ENCODE assay signal across 27 mouse cellular contexts in the genomic region with DNA sequence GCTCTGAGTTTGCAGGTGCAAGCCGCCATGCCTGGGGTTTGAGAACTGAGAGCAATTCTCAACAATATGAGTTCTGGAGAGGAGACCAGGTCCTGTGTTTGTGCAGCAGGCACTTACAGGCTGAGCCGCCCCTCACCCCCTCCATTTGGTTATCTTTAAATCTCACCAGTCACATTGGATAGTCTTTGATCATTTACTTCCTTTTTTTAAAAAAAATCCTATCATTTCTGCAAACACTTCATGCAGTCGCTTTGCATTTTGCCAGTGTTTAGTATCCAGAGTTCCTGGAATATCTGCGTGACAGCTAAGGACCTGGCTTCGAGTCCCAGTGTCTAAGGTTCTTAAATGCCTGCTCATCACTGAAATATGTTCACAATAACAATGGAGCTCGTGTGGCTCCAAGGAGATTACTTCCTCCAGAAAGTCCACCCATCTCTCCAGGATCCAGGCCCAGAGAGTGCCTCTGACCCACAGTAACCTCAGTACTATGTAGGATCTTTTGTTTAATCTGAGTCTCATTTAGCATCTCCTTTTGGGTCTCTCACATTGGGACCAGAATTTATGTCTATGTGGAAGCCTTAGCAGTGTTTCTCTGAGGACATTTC.
A peak's percentile ranks its signal among the peaks of the same experiment; 100 is the strongest.
DNase-seq lines count a peak whose midpoint lies in the region; ATAC-seq and TF ChIP-seq lines count a peak whose summit lies in the region.
"Had no signal": no experiment of that assay in that cellular context is flagged by ENCODE, and none has a peak within 500 bp of the region (broad histone marks: within the 10 kb centered on the region; RNA-seq: fewer than 3 reads in every experiment).

No protein-coding gene starts in this region.

- no peaks in the 10 kb centered on the region for H3K4me1 ChIP-seq in lung, embryonic 14.5 days (ENCODE audit: insufficient read depth)
- peaks cover 8% of the 10 kb centered on the region for H3K4me1 ChIP-seq in lung, adult 2 months (ENCODE audit: control insufficient read depth, insufficient read depth, low read length)
- H3K4me1 ChIP-seq: midbrain, embryonic 10.5 days had no signal

- H3K27ac ChIP-seq in lung, embryonic 14.5 days (ENCODE audit: low read depth) = no peak overlapping the region
- H3K27ac ChIP-seq: forebrain, embryonic 13.5 days; hindbrain, embryonic 14.5 days; limb, embryonic 13.5 days; midbrain, embryonic 10.5 days had no signal

- TF ChIP-seq POLR2A in lung, adult 2 months (IDR thresholded peaks at IDR 0.05; ENCODE audit: borderline replicate concordance, extremely low read depth, low read depth, low read length) = no peak

- H3K9ac ChIP-seq in lung, embryonic 14.5 days = no peak overlapping the region
- H3K9ac ChIP-seq: forebrain, embryonic 13.5 days; heart, embryonic 15.5 days; hindbrain, embryonic 14.5 days; limb, embryonic 13.5 days; liver, embryonic 13.5 days had no signal

- TF ChIP-seq CTCF in lung, embryonic 14.5 days (IDR thresholded peaks at IDR 0.05; ENCODE audit: low read depth) = no peak
- TF ChIP-seq CTCF in lung, adult 2 months (IDR thresholded peaks at IDR 0.05; ENCODE audit: insufficient read depth, low read length) = no peak

- no peaks in the 10 kb centered on the region for H3K27me3 ChIP-seq in lung, embryonic 14.5 days (ENCODE audit: insufficient read depth, low read length)
- H3K27me3 ChIP-seq: forebrain, embryonic 13.5 days; heart, embryonic 15.5 days; limb, embryonic 13.5 days; liver, embryonic 13.5 days; Patski had no signal

- H3K9me3 ChIP-seq in lung, embryonic 14.5 days (ENCODE audit: low read depth, low read length) = no peaks in the 10 kb centered on the region
- H3K9me3 ChIP-seq: forebrain, embryonic 13.5 days; heart, embryonic 15.5 days; limb, embryonic 13.5 days; liver, embryonic 13.5 days; midbrain, embryonic 10.5 days had no signal

- H3K36me3 ChIP-seq in lung, embryonic 14.5 days (ENCODE audit: insufficient read depth) = no peaks in the 10 kb centered on the region
- H3K36me3 ChIP-seq: heart, embryonic 15.5 days; limb, embryonic 13.5 days; liver, embryonic 13.5 days; midbrain, embryonic 10.5 days had no signal

- no peak overlapping the region for H3K4me2 ChIP-seq in lung, embryonic 14.5 days
- H3K4me2 ChIP-seq: forebrain, embryonic 13.5 days; heart, embryonic 15.5 days; hindbrain, embryonic 14.5 days; limb, embryonic 13.5 days; liver, embryonic 13.5 days had no signal

- WGBS in lung, embryonic 14.5 days = 33% methylated on average over 6 of the region's 6 CpGs
- 29% methylated on average over 6 of the region's 6 CpGs for WGBS in lung, adult 2 months

- intact Hi-C loops in left cerebral cortex, postnatal 10 days (cut with DNase I) = no loop called here

- no peak overlapping the region for H3K4me3 ChIP-seq in lung, embryonic 14.5 days (ENCODE audit: low read depth, low read length)
- no peak overlapping the region for H3K4me3 ChIP-seq in lung, adult 2 months (replicated peaks; ENCODE audit: extremely low read depth, low read depth, low read length)
- H3K4me3 ChIP-seq: forebrain, embryonic 13.5 days; heart, embryonic 15.5 days; limb, embryonic 13.5 days; liver, embryonic 13.5 days; midbrain, embryonic 10.5 days; myocyte had no signal

- no peak for ATAC-seq in lung, embryonic 14.5 days (ENCODE audit: insufficient read depth)
- ATAC-seq in granulocyte monocyte progenitor cell, adult 5-6 weeks (replicated peaks; ENCODE audit: poor library complexity, severe bottlenecking) = peak; percentile 21; the same call in 1 of the 2 replicates
- ATAC-seq: forebrain, embryonic 13.5 days; inflammation-experienced regulatory T-cells, adult 6 months; midbrain, embryonic 16.5 days; Patski had no signal

- DNase-seq in lung, embryonic 14.5 days = peak; percentile 23
- DNase-seq in lung, adult 2 months = no peak
- DNase-seq in thymus, postnatal 4 days = peak; percentile 34
- DNase-seq in thymus, postnatal 25 days = no peak
- DNase-seq in left cerebral cortex, postnatal 10 days (ENCODE audit: extremely low spot score in 1 of 2, low spot score in 2 of 2) = no peak
- no peak for DNase-seq in cerebellum, postnatal 25 days
- DNase-seq: adrenal gland, adult 2 months; cerebellum, adult 11-12 months; cerebellum, postnatal 36 days; gastrocnemius, postnatal 36 days; heart, postnatal 4 days; kidney, adult 2 months; kidney, postnatal 14 days; liver, embryonic 13.5 days; right cerebral cortex, adult 18-20 months; right cerebral cortex, postnatal 4 days; thymus, adult 2 months had no signal

Comparison
In these comparisons a context has a peak if more than half of its experiments do, and no peak if none do; other contexts are left out.
1. DNase-seq: peak in lung, embryonic 14.5 days (single experiment) and thymus, postnatal 4 days (single experiment); none in lung, adult 2 months (single experiment), thymus, postnatal 25 days (single experiment), left cerebral cortex, postnatal 10 days (0 of 2) and cerebellum, postnatal 25 days (0 of 2).